Mouse (Mus musculus): ENCODE measurements around the gene Knop1. TPM values are rescaled to one million over a fixed set of nuclear protein-coding genes. Genes with fewer than 3 reads are reported as not detected.

The Knop1 gene
- 34.7 TPM for polyA plus RNA-seq (2017; shearing (Covaris generic))

GRCm38 (mm10) chr7:118855877-118856304 is at the start of gene Knop1:
Gene Knop1, minus strand, starts transcription at chr7:118856254.

GRCm38 (mm10) chr7:118855171-118855876 is 730 bp downstream of the Knop1 start, which contains the start of gene Iqck:
Gene Iqck, plus strand, starts transcription at chr7:118855752.

Other genes starting within 250 kb of the Knop1 start
- gene Gde1, start 150.5 kb downstream of the Knop1 start, polyA plus RNA-seq (2017; shearing (Covaris generic)) = 26.0 TPM
- gene Ccp110, start 143.7 kb downstream of the Knop1 start, polyA plus RNA-seq (2017; shearing (Covaris generic)) = 8.0 TPM
- gene Vps35l, start 116.0 kb downstream of the Knop1 start, polyA plus RNA-seq (2017; shearing (Covaris generic)) = 113 TPM
- 0.26 TPM for gene Iqck, start 502 bp downstream of the Knop1 start, polyA plus RNA-seq (2017; shearing (Covaris generic))
- 0.72 TPM for gene Gprc5b, start 139.0 kb upstream of the Knop1 start, polyA plus RNA-seq (2017; shearing (Covaris generic))